Mouse (Mus musculus) limb, embryonic 11.5 days (tissue): ENCODE results near the gene Sri. TPM values are rescaled to one million over a fixed set of nuclear protein-coding genes. Genes with fewer than 3 reads are reported as not detected.
"Not testable (repeated sequence)": the region's sequence is repeated elsewhere in the genome, so short reads cannot be mapped to it uniquely, and the experiment has no call there.

Experiments used
- ATAC-seq: fragments of 200-750 bp; cut with Nextera tagmentation; 2 replicates; pipeline ENCODE4 v1.8.0; 2017; ENCODE audit warnings: low read depth; ENCODE audit not compliant: insufficient number of reproducible peaks, low FRiP score, low TSS enrichment
- DNase-seq: peaks from one replicate; pipeline ENCODE4 v3.0.0-alpha.2; 2015; ENCODE audit warnings: low spot score
- H3K27ac ChIP-seq: fragments of 300-500 bp; sonication (generic); replicated peaks from 2 replicates; pipeline ENCODE4 v1.5.1; 2014; ENCODE audit warnings: low read depth, mild to moderate bottlenecking, low read length
- H3K27me3 ChIP-seq: fragments of 300-500 bp; sonication (generic); 2 replicates; pipeline ENCODE4 v1.6.1; 2014; ENCODE audit warnings: mild to moderate bottlenecking, low read length, mixed read lengths; ENCODE audit not compliant: control insufficient read depth, insufficient read depth
- H3K36me3 ChIP-seq: fragments of 300-500 bp; sonication (generic); 2 replicates; pipeline ENCODE4 v1.6.1; 2014; ENCODE audit warnings: mild to moderate bottlenecking, low read length, moderate library complexity, mixed read lengths; ENCODE audit not compliant: control insufficient read depth, insufficient read depth
- H3K4me1 ChIP-seq: fragments of 300-500 bp; sonication (generic); 2 replicates; pipeline ENCODE4 v1.6.1; 2014; ENCODE audit warnings: low read length, mixed read lengths; ENCODE audit not compliant: control insufficient read depth, insufficient read depth
- H3K4me2 ChIP-seq: fragments of 300-500 bp; sonication (generic); 2 replicates; pipeline ENCODE4 v1.6.1; 2014; ENCODE audit warnings: low read depth, mild to moderate bottlenecking, moderate library complexity; ENCODE audit not compliant: severe bottlenecking
- H3K4me3 ChIP-seq: fragments of 300-500 bp; sonication (generic); 2 replicates; pipeline ENCODE4 v1.5.1; 2014; ENCODE audit warnings: low read depth, low read length
- H3K9ac ChIP-seq: fragments of 300-500 bp; sonication (generic); 2 replicates; pipeline ENCODE4 v1.6.1; 2014; ENCODE audit warnings: mild to moderate bottlenecking, low read length
- H3K9me3 ChIP-seq: fragments of 300-500 bp; sonication (generic); 2 replicates; pipeline ENCODE4 v1.6.1; 2016; ENCODE audit warnings: low read length; ENCODE audit not compliant: control insufficient read depth
- WGBS: fragments of 180-500 bp; shearing (Covaris S2); extraction: QIAGEN DNeasy Blood & Tissue Kit; methylation state at CpG from one replicate; pipeline ENCODE4 v1.1.7; 2014; 5-methylcytosine and 5-hydroxymethylcytosine counted together
- polyA plus RNA-seq: library from polyadenylated mRNA; unstranded; fragments of >200 nt; fragmentation: Nextera tagmentation; extraction: Ambion mirVana; gene quantifications from 2 replicates; pipeline ENCODE4 v1.2.1, GENCODE M21; 2014

The Sri gene
- 196 and 212 TPM in 2 replicates for polyA plus RNA-seq

- ATAC-seq, result no peak
- no peak for DNase-seq
- Histone ChIP-seq H3K4me2 (no peak within 1 kb of the TSS), H3K9ac (no peak within 1 kb of the TSS), H3K4me3 (no peak within 1 kb of the TSS), H3K27ac (no peak within 1 kb of the TSS), H3K9me3 (no peaks in the 10 kb centered on the region), H3K4me1 (no peaks in the 10 kb centered on the region), H3K36me3 (no peaks in the 10 kb centered on the region), H3K27me3 (no peaks in the 10 kb centered on the region)
- WGBS, result 87% methylated on average over 6 of the region's 6 CpGs
Observed at GRCm38 (mm10) chr5:8045855-8046254, at the start of gene Sri. Gene Sri (plus strand): TSS chr5:8046078.

- Histone ChIP-seq H3K4me1 (no peaks in the 10 kb centered on the region), H3K27me3 (no peaks in the 10 kb centered on the region), H3K27ac (no peak overlapping the region), H3K36me3 (no peaks in the 10 kb centered on the region), H3K4me2 (no peak overlapping the region), H3K4me3 (no peak overlapping the region), H3K9ac (no peak overlapping the region), H3K9me3 (no peaks in the 10 kb centered on the region)
- WGBS, result 40% methylated on average over 8 of the region's 8 CpGs
- DNase-seq, result peak; percentile 62
- ATAC-seq, result peak; percentile 66; the same call in 1 of the 2 replicates
Observed at GRCm38 (mm10) chr5:7996401-7997044, 49.4 kb upstream of the Sri start.

- ATAC-seq (no peak), DNase-seq (no peak)
- no peaks in the 10 kb centered on the region for H3K9me3 ChIP-seq
- WGBS, result 94% methylated on average over 2 of the region's 2 CpGs
- no peak overlapping the region for H3K4me3 ChIP-seq
- H3K4me1 ChIP-seq, result no peaks in the 10 kb centered on the region
- H3K9ac ChIP-seq, result no peak overlapping the region
- H3K27ac ChIP-seq, result no peak overlapping the region
- no peak overlapping the region for H3K4me2 ChIP-seq
- no peaks in the 10 kb centered on the region for H3K36me3 ChIP-seq
- H3K27me3 ChIP-seq, result no peaks in the 10 kb centered on the region
Observed at GRCm38 (mm10) chr5:7997086-7997485, 48.8 kb upstream of the Sri start.

- no peaks in the 10 kb centered on the region for H3K36me3 ChIP-seq
- no peaks in the 10 kb centered on the region for H3K9me3 ChIP-seq
- DNase-seq (no peak), ATAC-seq (no peak)
- no peaks in the 10 kb centered on the region for H3K4me1 ChIP-seq
- no peak overlapping the region for H3K4me2 ChIP-seq
- no peak overlapping the region for H3K27ac ChIP-seq
- no peak overlapping the region for H3K9ac ChIP-seq
- 80% methylated on average over 10 of the region's 10 CpGs for WGBS
- H3K27me3 ChIP-seq, result no peaks in the 10 kb centered on the region
- no peak overlapping the region for H3K4me3 ChIP-seq
Observed at GRCm38 (mm10) chr5:8000466-8000865, 45.4 kb upstream of the Sri start.

GRCm38 (mm10) chr5:8002827-8003226, 43.1 kb upstream of the Sri start:
- Histone ChIP-seq H3K9me3 (no peaks in the 10 kb centered on the region), H3K36me3 (no peaks in the 10 kb centered on the region), H3K9ac (no peak overlapping the region), H3K4me3 (no peak overlapping the region), H3K4me1 (no peaks in the 10 kb centered on the region), H3K27ac (no peak overlapping the region), H3K27me3 (no peaks in the 10 kb centered on the region), H3K4me2 (no peak overlapping the region)
- no peak for ATAC-seq
- DNase-seq, result no peak

- no peak overlapping the region for H3K27ac ChIP-seq
- H3K4me2 ChIP-seq, result no peak overlapping the region
- ATAC-seq (no peak), DNase-seq (no peak)
- no peaks in the 10 kb centered on the region for H3K36me3 ChIP-seq
- no peak overlapping the region for H3K4me3 ChIP-seq
- no peaks in the 10 kb centered on the region for H3K9me3 ChIP-seq
- 77% methylated on average over 3 of the region's 3 CpGs for WGBS
- H3K27me3 ChIP-seq, result no peaks in the 10 kb centered on the region
- no peak overlapping the region for H3K9ac ChIP-seq
- H3K4me1 ChIP-seq, result no peaks in the 10 kb centered on the region
Observed at GRCm38 (mm10) chr5:8013276-8013675, 32.6 kb upstream of the Sri start.

GRCm38 (mm10) chr5:8034596-8034995, 11.3 kb upstream of the Sri start:
- not testable (repeated sequence) for DNase-seq, H3K4me3 ChIP-seq, ATAC-seq

GRCm38 (mm10) chr5:8053827-8054226, 7.9 kb downstream of the Sri start:
- 92% methylated on average over 4 of the region's 4 CpGs for WGBS
- Histone ChIP-seq H3K4me2 (no peak overlapping the region), H3K4me3 (no peak overlapping the region), H3K9ac (no peak overlapping the region), H3K27ac (no peak overlapping the region), H3K36me3 (no peaks in the 10 kb centered on the region), H3K9me3 (no peaks in the 10 kb centered on the region), H3K4me1 (0 out of 2 replicates have a peak, but pooled peaks cover 2% of the 10 kb centered on the region), H3K27me3 (no peaks in the 10 kb centered on the region)
- DNase-seq (no peak), ATAC-seq (no peak)

More at GRCm38 (mm10) chr5:8034596-8034995, 11.3 kb upstream of the Sri start:
- H3K9ac ChIP-seq, H3K36me3 ChIP-seq, H3K4me1 ChIP-seq, H3K9me3 ChIP-seq, H3K27ac ChIP-seq, H3K27me3 ChIP-seq, H3K4me2 ChIP-seq: not testable (repeated sequence)
- 83% methylated on average over 6 of the region's 6 CpGs for WGBS

- Histone ChIP-seq H3K9me3 (no peaks in the 10 kb centered on the region), H3K4me2 (peak overlapping the region; percentile 58), H3K9ac (peak overlapping the region; percentile 90; the same call in 1 of the 2 replicates), H3K27me3 (no peaks in the 10 kb centered on the region), H3K4me1 (0 out of 2 replicates have a peak, but pooled peaks cover 2% of the 10 kb centered on the region), H3K4me3 (peak overlapping the region; percentile 72), H3K27ac (no peak overlapping the region), H3K36me3 (no peaks in the 10 kb centered on the region)
- ATAC-seq (peak; percentile 37), DNase-seq (no peak)
- WGBS, result 47% methylated on average over 8 of the region's 8 CpGs
Observed at GRCm38 (mm10) chr5:8055721-8056129, 9.8 kb downstream of the Sri start.
